Mouse (Mus musculus) embryonic facial prominence, embryonic 12.5 days (tissue): ENCODE results near the gene Slc4a11. TPM values are rescaled to one million over a fixed set of nuclear protein-coding genes. Genes with fewer than 3 reads are reported as not detected.
A peak's percentile ranks its signal among the peaks of the same experiment; 100 is the strongest.

ENCODE experiments used
- ATAC-seq: fragments of 200-750 bp; cut with Nextera tagmentation; 2 replicates; pipeline ENCODE4 v1.8.0; 2017; ENCODE audit not compliant: insufficient number of reproducible peaks, insufficient read depth, low FRiP score, low TSS enrichment
- H3K27ac ChIP-seq: fragments of 300-500 bp; sonication (generic); 2 replicates; pipeline ENCODE4 v1.5.1; 2016; ENCODE audit warnings: mild to moderate bottlenecking
- H3K27me3 ChIP-seq: fragments of 300-500 bp; sonication (generic); 2 replicates; pipeline ENCODE4 v1.6.1; 2016; ENCODE audit warnings: mild to moderate bottlenecking, moderate library complexity
- H3K36me3 ChIP-seq: fragments of 300-500 bp; sonication (generic); 2 replicates; pipeline ENCODE4 v1.6.1; 2016; ENCODE audit warnings: mild to moderate bottlenecking
- H3K4me1 ChIP-seq: fragments of 300-500 bp; sonication (generic); 2 replicates; pipeline ENCODE4 v1.6.1; 2016
- H3K4me2 ChIP-seq: fragments of 300-500 bp; sonication (generic); replicated peaks from 2 replicates; pipeline ENCODE4 v1.6.1; 2016; ENCODE audit warnings: mild to moderate bottlenecking, moderate library complexity
- H3K4me3 ChIP-seq: fragments of 300-500 bp; sonication (generic); 2 replicates; pipeline ENCODE4 v1.5.1; 2016; ENCODE audit warnings: mild to moderate bottlenecking
- H3K9ac ChIP-seq: fragments of 300-500 bp; sonication (generic); 2 replicates; pipeline ENCODE4 v1.6.1; 2016; ENCODE audit warnings: mild to moderate bottlenecking, moderate library complexity
- H3K9me3 ChIP-seq: fragments of 300-500 bp; sonication (generic); 2 replicates; pipeline ENCODE4 v1.6.1; 2016; ENCODE audit warnings: mild to moderate bottlenecking, moderate library complexity
- WGBS: fragments of 180-500 bp; shearing (Covaris S2); methylation state at CpG from one replicate; pipeline ENCODE4 v1.1.7; 2016; 5-methylcytosine and 5-hydroxymethylcytosine counted together
- polyA plus RNA-seq: library from polyadenylated mRNA; unstranded; fragments of >200 nt; fragmentation: Nextera tagmentation; extraction: Ambion mirVana; gene quantifications from 2 replicates; pipeline ENCODE4 v1.2.1, GENCODE M21; 2016

The Slc4a11 gene
- polyA plus RNA-seq, 1 experiment from 2014 or later = 2.0 TPM

DNA sequence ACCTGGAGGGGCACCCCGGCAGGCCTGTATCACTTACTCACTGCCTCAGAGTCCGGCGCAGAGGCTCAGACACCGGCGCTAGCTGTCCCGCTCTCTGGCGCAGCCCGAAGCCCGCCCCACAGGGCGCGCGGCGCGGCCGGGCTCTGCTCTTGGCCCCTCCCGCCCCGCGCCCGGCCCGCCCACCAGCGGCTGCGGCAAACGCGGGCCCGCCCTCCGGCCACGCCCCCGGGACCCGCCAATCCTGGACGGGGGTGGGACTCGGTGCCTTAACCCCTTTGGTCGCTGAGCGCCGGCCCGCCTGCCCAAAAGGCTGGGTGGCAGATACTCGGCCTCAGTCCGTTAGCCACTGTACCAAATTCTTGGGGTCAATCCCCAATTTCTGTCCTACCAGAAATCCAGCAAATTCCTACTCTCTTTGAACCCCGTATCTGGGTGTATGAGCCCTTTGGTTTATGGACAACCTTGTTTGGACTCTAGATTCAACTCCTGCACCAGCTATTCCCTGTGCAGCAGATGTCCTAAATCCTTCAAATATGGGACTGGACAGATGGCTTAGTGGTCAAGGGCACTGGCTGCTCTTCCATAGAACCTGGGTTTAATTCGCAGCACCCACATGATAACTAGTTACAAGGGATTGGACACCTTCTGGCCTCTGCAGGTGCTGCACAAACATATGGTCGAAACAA is 54.5 kb downstream of the Slc4a11 start, which contains the start of gene Lzts3:
TSS of gene Lzts3 (minus strand) at position 120 of the 686 bp plus-strand sequence.
- Histone ChIP-seq H3K36me3 (no peaks in the 10 kb centered on the region), H3K4me2 (peak within 1 kb of the TSS; percentile 98), H3K4me3 (peak within 1 kb of the TSS; percentile 68), H3K9ac (peak within 1 kb of the TSS; percentile 70), H3K27ac (peak within 1 kb of the TSS; percentile 4; the same call in 1 of the 2 replicates), H3K27me3 (peaks cover 15% of the 10 kb centered on the region), H3K4me1 (peaks cover 15% of the 10 kb centered on the region), H3K9me3 (no peaks in the 10 kb centered on the region)
- 4% methylated on average over 36 of the region's 40 CpGs for WGBS
- peak; percentile 92 for ATAC-seq

GRCm38 (mm10) chr2:130642197-130642660 is 55.1 kb downstream of the Slc4a11 start:
- Histone ChIP-seq H3K36me3 (no peaks in the 10 kb centered on the region), H3K4me1 (peaks cover 15% of the 10 kb centered on the region), H3K27ac (peak overlapping the region; percentile 4; the same call in 1 of the 2 replicates), H3K9ac (peak overlapping the region; percentile 70), H3K4me3 (peak overlapping the region; percentile 68), H3K9me3 (no peaks in the 10 kb centered on the region), H3K27me3 (peaks cover 21% of the 10 kb centered on the region), H3K4me2 (peak overlapping the region; percentile 98)
- peak; percentile 58; the same call in 1 of the 2 replicates for ATAC-seq
- 1% methylated on average over 23 of the region's 27 CpGs for WGBS

DNA sequence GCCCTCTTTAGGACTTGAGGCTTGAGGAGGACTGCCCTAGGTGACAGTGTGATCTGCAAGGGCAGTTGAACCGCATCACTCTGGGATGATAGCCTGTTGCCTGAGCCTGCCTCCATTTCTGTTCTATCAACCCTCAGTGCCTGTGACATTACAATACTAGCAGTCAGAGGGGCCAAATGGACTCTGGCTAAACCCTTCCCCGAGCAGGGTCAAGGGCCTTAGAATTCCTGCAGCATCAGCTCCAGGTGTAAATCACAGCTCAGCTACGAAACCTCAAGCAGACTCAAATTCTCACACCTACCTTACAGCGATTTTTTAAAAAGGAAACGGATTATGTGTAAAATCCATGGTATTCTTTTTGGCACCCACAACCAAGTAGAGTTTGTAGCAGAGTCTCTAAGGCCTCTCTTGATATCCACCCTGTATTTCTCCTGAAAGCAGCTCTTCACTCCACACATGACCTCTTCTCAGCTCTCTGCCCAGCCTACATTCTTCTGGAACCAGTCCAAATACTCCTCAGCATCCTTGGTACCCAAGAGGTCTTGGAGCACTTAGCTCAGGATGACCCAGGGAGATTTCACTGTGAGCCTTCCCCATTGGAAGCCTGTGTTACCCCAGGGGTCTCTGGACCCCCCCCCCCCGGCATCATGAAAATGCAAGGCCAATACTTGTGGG is 55.8 kb downstream of the Slc4a11 start:
- Histone ChIP-seq H3K27ac (no peak overlapping the region), H3K36me3 (no peaks in the 10 kb centered on the region), H3K4me1 (peaks cover 15% of the 10 kb centered on the region), H3K9ac (0 out of 2 replicates have a peak overlapping the region, but pooled peaks have one; percentile 70), H3K27me3 (peaks cover 29% of the 10 kb centered on the region), H3K9me3 (no peaks in the 10 kb centered on the region), H3K4me2 (peak overlapping the region; percentile 98), H3K4me3 (peak overlapping the region; percentile 68)
- ATAC-seq = no peak
- WGBS = 65% methylated on average over 6 of the region's 6 CpGs

GRCm38 (mm10) chr2:130639276-130639675 is 58.0 kb downstream of the Slc4a11 start:
- no peak overlapping the region for H3K4me3 ChIP-seq
- ATAC-seq = no peak
- no peaks in the 10 kb centered on the region for H3K9me3 ChIP-seq
- H3K27ac ChIP-seq = no peak overlapping the region
- no peak overlapping the region for H3K9ac ChIP-seq
- no peaks in the 10 kb centered on the region for H3K36me3 ChIP-seq
- no peak overlapping the region for H3K4me2 ChIP-seq
- WGBS = 83% methylated on average over 6 of the region's 6 CpGs
- H3K4me1 ChIP-seq = peaks cover 35% of the 10 kb centered on the region
- H3K27me3 ChIP-seq = peaks cover 50% of the 10 kb centered on the region

DNA sequence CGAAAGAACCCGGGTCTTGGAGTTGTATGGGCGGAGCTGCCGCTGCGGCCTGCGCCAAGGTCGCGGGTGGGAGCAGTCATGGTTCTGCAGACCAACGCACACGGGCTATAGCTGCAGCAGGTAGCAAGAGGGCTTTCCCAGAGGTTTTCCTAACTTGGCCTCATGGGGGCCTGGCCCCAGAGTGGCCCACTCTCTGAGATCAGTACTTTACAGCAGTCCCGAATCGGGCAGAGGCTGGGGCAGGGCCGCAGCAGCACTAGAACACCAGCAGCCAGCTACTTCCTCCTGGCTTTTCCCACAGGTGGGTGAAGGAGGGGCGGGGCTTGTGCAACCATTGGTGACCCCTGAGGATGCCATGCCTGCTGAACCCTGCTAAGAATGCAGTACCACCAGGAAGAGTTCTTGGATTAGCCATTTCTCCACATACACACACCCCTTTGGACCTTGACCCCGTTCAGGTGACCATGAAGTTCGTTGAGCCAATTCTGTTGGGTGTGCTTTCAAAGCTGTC is 59.2 kb downstream of the Slc4a11 start:
- Histone ChIP-seq H3K4me1 (peaks cover 39% of the 10 kb centered on the region), H3K4me2 (no peak overlapping the region), H3K9me3 (no peaks in the 10 kb centered on the region), H3K27me3 (peaks cover 59% of the 10 kb centered on the region), H3K36me3 (no peaks in the 10 kb centered on the region), H3K4me3 (no peak overlapping the region), H3K9ac (no peak overlapping the region), H3K27ac (no peak overlapping the region)
- WGBS = 24% methylated on average over 16 of the region's 16 CpGs
- ATAC-seq = no peak

DNA sequence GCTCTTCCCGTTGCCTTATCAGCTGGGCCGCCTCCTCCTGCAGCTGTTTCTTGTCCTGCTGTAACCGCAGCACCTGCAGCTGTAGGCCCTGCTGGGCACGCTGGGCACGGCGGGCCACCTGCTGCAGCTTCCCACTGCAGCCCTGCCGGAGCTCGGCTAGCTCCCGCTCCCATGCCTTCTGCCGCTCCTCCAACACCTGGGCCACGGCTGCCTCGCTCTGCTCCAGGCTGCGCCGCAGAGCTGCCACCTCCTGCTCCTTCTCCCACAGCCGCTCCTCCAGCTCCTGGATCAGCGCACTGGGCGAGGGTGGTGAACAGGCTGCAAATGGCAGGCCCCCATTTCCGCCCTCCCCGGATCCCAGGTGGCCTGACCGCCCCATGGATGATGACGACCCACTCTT is 61.5 kb downstream of the Slc4a11 start:
- no peaks in the 10 kb centered on the region for H3K9me3 ChIP-seq
- peaks cover 61% of the 10 kb centered on the region for H3K27me3 ChIP-seq
- H3K4me1 ChIP-seq = peaks cover 29% of the 10 kb centered on the region
- 16% methylated on average over 19 of the region's 21 CpGs for WGBS
- H3K4me2 ChIP-seq = peak overlapping the region; percentile 89
- no peaks in the 10 kb centered on the region for H3K36me3 ChIP-seq
- no peak overlapping the region for H3K27ac ChIP-seq
- no peak overlapping the region for H3K4me3 ChIP-seq
- peak overlapping the region; percentile 64 for H3K9ac ChIP-seq
- ATAC-seq = no peak

DNA sequence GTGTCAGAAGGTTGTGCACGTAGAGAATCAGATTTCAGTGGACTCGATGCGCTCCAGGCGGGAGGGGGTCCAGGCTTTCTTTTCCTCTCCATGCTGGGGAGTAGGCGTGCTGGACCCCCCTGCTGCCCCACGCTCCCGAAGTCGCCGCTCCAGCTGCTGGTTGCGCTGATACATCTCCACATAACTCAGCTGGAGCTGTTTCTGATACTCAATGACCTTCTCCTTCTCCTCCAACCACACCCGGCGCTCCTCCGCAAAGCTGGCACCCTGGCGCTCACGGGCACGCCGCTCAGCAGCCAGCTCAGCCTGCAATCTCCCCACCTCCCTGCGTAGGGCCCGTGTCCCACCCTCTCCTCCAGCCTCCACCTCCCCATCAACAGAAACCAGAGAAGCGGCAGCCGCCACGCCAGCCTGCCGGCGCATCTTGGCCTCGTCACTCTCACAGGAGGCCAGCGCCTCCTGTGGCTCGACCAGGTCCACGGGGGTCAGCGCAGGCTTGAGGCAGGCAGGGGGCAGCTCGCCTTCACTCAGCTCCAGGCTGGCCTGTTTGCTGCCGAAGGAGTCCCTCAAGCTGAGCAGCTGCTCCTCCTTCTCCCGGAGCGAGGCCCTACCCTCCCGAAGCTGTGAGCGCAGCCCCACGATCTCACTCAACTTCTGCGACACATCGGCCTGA is 62.4 kb downstream of the Slc4a11 start:
- Histone ChIP-seq H3K9me3 (no peaks in the 10 kb centered on the region), H3K4me3 (peak overlapping the region; percentile 41), H3K27ac (no peak overlapping the region), H3K9ac (peak overlapping the region; percentile 64), H3K36me3 (no peaks in the 10 kb centered on the region), H3K4me2 (peak overlapping the region; percentile 89), H3K4me1 (peaks cover 29% of the 10 kb centered on the region), H3K27me3 (peaks cover 61% of the 10 kb centered on the region)
- ATAC-seq = peak; percentile 24; the same call in 1 of the 2 replicates
- under 1% methylated on average over 38 of the region's 38 CpGs for WGBS

Other genes starting within 250 kb of the Slc4a11 start
- gene Ptpra, start 247.2 kb downstream of the Slc4a11 start, polyA plus RNA-seq = 129 and 131 TPM in 2 replicates
- 76.9 and 77.0 TPM in 2 replicates for gene Mrps26, start 133.8 kb downstream of the Slc4a11 start, polyA plus RNA-seq
- gene Oxt, start 121.3 kb downstream of the Slc4a11 start, polyA plus RNA-seq = not detected in 2 replicates
- gene Avp, start 115.0 kb downstream of the Slc4a11 start, polyA plus RNA-seq = not detected in 2 replicates
- 17.5 and 18.6 TPM in 2 replicates for gene Fastkd5, start 67.5 kb downstream of the Slc4a11 start, polyA plus RNA-seq
- 15.5 and 16.3 TPM in 2 replicates for gene Ubox5, start 67.5 kb downstream of the Slc4a11 start, polyA plus RNA-seq
- gene Lzts3, start 54.7 kb downstream of the Slc4a11 start, polyA plus RNA-seq = 6.2 and 6.5 TPM in 2 replicates
- gene Ddrgk1, start 32.9 kb downstream of the Slc4a11 start, polyA plus RNA-seq = 55.6 and 58.3 TPM in 2 replicates
- 135 and 137 TPM in 2 replicates for gene Itpa, start 29.9 kb downstream of the Slc4a11 start, polyA plus RNA-seq
- 44.6 and 55.4 TPM in 2 replicates for gene 4930402H24Rik, start 208.9 kb upstream of the Slc4a11 start, polyA plus RNA-seq
- 10.1 and 11.0 TPM in 2 replicates for gene Atrn, start 209.0 kb upstream of the Slc4a11 start, polyA plus RNA-seq